ENCODE assay signal across 20 mouse cellular contexts in the genomic region with DNA sequence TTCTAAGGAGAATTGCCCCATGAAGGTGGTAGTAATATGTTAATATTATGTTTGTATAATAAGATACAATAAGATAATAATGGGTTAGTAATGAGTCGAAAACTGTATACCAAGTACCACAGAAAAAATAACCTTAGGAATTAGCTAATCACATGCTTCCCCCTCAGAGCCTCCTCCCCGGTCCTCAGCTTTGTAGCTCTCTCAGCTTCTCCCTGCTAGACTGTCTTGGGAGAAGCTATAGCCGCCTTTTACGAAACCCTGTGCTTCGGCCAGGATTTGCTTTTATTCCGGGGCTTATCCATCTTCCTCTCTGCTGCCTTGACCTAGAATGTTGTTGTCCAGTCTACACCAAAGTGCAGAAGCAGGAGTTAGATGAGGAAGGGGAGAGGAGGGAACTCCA.
"Had no signal": no experiment of that assay in that cellular context is flagged by ENCODE, and none has a peak within 500 bp of the region (broad histone marks: within the 10 kb centered on the region; RNA-seq: fewer than 3 reads in every experiment).

No protein-coding gene starts in this region.

- H3K27me3 ChIP-seq: limb, embryonic 13.5 days; liver, embryonic 12.5 days; liver, embryonic 15.5 days; lung, embryonic 15.5 days; neural tube, embryonic 12.5 days; neural tube, embryonic 15.5 days had no signal

- H3K9me3 ChIP-seq: limb, embryonic 10.5 days; limb, embryonic 13.5 days; liver, embryonic 12.5 days; liver, embryonic 15.5 days; lung, embryonic 15.5 days; neural tube, embryonic 12.5 days; neural tube, embryonic 15.5 days had no signal

- H3K4me2 ChIP-seq: limb, embryonic 13.5 days; liver, embryonic 12.5 days; liver, embryonic 15.5 days; lung, embryonic 15.5 days; neural tube, embryonic 12.5 days; neural tube, embryonic 15.5 days had no signal

- H3K4me1 ChIP-seq: limb, embryonic 10.5 days; limb, embryonic 13.5 days; liver, embryonic 12.5 days; liver, embryonic 15.5 days; lung, embryonic 15.5 days; neural tube, embryonic 12.5 days; neural tube, embryonic 15.5 days had no signal

- H3K4me3 ChIP-seq: layer of hippocampus, adult 2 months; limb, embryonic 10.5 days; limb, embryonic 13.5 days; liver, embryonic 12.5 days; liver, embryonic 15.5 days; lung, embryonic 15.5 days; neural tube, embryonic 12.5 days; neural tube, embryonic 15.5 days had no signal

- H3K9ac ChIP-seq: limb, embryonic 13.5 days; liver, embryonic 12.5 days; liver, embryonic 15.5 days; lung, embryonic 15.5 days; neural tube, embryonic 12.5 days; neural tube, embryonic 15.5 days had no signal

- H3K27ac ChIP-seq: kidney, postnatal 0 days; layer of hippocampus, adult 2 months; limb, embryonic 10.5 days; limb, embryonic 13.5 days; liver, embryonic 12.5 days; liver, embryonic 15.5 days; lung, embryonic 15.5 days; neural tube, embryonic 12.5 days; neural tube, embryonic 15.5 days had no signal

- DNase-seq: kidney, postnatal 25 days; layer of hippocampus, adult 9-11 months; liver; lung, adult 18-20 months; lung, postnatal 14 days; lung, postnatal 4 days; midbrain, embryonic 14.5 days; right cerebral cortex, postnatal 25 days; spleen, adult 18-20 months; thymus, adult 18-20 months; thymus, postnatal 36 days had no signal

- ATAC-seq: liver, embryonic 12.5 days had no signal

- H3K36me3 ChIP-seq: limb, embryonic 10.5 days; limb, embryonic 13.5 days; liver, embryonic 12.5 days; liver, embryonic 15.5 days; lung, embryonic 15.5 days; neural tube, embryonic 12.5 days; neural tube, embryonic 15.5 days had no signal
